Mouse (Mus musculus): ENCODE results near the gene Cacna1a. TPM values are rescaled to one million over a fixed set of nuclear protein-coding genes. Genes with fewer than 3 reads are reported as not detected.

Cacna1a gene
- 4.6 and 5.1 TPM in 2 replicates for polyA plus RNA-seq (2014; fragmentation: Nextera tagmentation; extraction: Ambion mirVana)

DNA sequence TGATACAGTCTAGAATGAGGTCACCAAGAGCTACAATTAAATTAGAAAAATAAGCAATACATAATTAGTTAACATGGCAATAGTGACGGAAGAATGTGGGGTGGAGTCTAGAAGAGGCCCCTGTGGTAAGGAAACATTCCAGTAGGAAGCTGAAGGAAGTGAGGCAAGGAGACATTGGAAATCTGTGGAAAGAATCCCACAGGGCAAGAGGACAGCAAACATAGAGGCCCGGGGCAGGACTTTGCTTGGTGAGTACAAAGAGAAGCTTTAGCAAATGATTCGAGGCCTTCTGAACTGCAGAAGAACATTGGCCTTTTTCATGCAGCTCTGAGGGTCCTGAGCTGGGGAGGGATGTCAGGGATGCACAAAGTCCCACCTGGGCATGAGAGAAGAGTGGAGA is at the start of gene Cacna1a:
Gene Cacna1a, plus strand, starts transcription at position 166 of the 400 bp plus-strand sequence.
- 64% methylated on average over 3 of the region's 3 CpGs for WGBS
- Histone ChIP-seq H3K27me3 (replicated peaks; ENCODE audit: control insufficient read depth, insufficient read depth, low read length) (no peaks in the 10 kb centered on the region), H3K4me2 (ENCODE audit: low read length) (no peak within 1 kb of the TSS), H3K9me3 (ENCODE audit: control insufficient read depth, low read length) (no peaks in the 10 kb centered on the region), H3K4me1 (replicated peaks; ENCODE audit: control insufficient read depth, insufficient read depth, low read length) (peaks cover 10% of the 10 kb centered on the region), H3K36me3 (ENCODE audit: control insufficient read depth, insufficient read depth, low read length) (no peaks in the 10 kb centered on the region), H3K4me3 (ENCODE audit: low read depth, low read length) (no peak within 1 kb of the TSS), H3K9ac (ENCODE audit: low read length) (no peak within 1 kb of the TSS), H3K27ac (ENCODE audit: low read depth) (peak within 1 kb of the TSS; percentile 10)
- no peak for ATAC-seq (replicated peaks; ENCODE audit: low FRiP score, low TSS enrichment, low read depth)
- DNase-seq (ENCODE audit: low spot score) = no peak

DNA sequence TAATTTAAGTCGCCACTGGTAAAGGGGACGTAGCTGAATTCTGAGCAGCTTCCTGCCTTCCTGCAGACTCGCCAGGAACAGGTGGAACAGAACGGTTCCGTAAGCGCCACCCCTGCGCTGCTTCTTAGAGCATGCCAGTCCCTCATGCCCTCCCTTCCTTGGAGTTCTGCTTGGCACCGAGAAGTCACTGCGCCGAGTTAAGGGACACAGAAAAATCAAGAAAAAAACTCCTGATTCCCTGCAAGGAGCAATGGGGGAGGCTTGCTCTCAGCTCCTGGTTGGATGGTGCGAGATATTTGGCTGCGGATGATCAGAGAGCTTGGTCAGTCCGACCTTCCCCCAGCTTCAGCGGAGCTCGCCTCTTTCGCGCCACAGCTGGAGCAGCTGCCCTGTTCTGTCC is 49.7 kb upstream of the Cacna1a start:
- no peaks in the 10 kb centered on the region for H3K9me3 ChIP-seq (ENCODE audit: control insufficient read depth, low read length)
- no peak overlapping the region for H3K27ac ChIP-seq (ENCODE audit: low read depth)
- H3K4me2 ChIP-seq (ENCODE audit: low read length) = no peak overlapping the region
- H3K4me3 ChIP-seq (ENCODE audit: low read depth, low read length) = no peak overlapping the region
- no peaks in the 10 kb centered on the region for H3K36me3 ChIP-seq (ENCODE audit: control insufficient read depth, insufficient read depth, low read length)
- no peak for ATAC-seq (replicated peaks; ENCODE audit: low FRiP score, low TSS enrichment, low read depth)
- WGBS = 13% methylated on average over 17 of the region's 17 CpGs
- no peak overlapping the region for H3K9ac ChIP-seq (ENCODE audit: low read length)
- DNase-seq (ENCODE audit: low spot score) = peak; percentile 55
- H3K27me3 ChIP-seq (replicated peaks; ENCODE audit: control insufficient read depth, insufficient read depth, low read length) = peaks cover 28% of the 10 kb centered on the region
- no peaks in the 10 kb centered on the region for H3K4me1 ChIP-seq (replicated peaks; ENCODE audit: control insufficient read depth, insufficient read depth, low read length)

DNA sequence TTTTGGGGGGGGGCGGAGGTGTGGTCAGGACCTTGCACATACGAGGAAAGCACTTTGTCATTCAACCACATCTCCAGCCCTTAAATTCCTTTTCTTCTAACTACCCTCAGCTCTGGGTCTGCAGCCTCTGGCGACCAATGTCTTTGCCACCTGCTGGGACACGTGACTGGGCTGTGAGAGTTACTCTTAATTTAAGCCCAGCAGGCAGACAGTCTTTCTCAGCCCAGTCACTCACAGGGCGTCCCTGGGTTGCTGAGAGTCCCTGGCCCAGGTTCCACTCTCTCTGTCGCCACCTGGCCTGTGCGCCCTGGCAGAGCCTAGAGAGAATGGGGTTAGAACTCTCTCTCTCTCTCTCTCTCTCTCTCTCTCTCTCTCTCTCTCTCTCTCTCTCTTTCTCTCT is 48.9 kb upstream of the Cacna1a start:
- Histone ChIP-seq H3K36me3 (ENCODE audit: control insufficient read depth, insufficient read depth, low read length) (no peaks in the 10 kb centered on the region), H3K9ac (ENCODE audit: low read length) (no peak overlapping the region), H3K9me3 (ENCODE audit: control insufficient read depth, low read length) (no peaks in the 10 kb centered on the region), H3K4me2 (ENCODE audit: low read length) (no peak overlapping the region), H3K4me3 (ENCODE audit: low read depth, low read length) (no peak overlapping the region), H3K4me1 (replicated peaks; ENCODE audit: control insufficient read depth, insufficient read depth, low read length) (no peaks in the 10 kb centered on the region), H3K27me3 (replicated peaks; ENCODE audit: control insufficient read depth, insufficient read depth, low read length) (peaks cover 28% of the 10 kb centered on the region), H3K27ac (ENCODE audit: low read depth) (no peak overlapping the region)
- ATAC-seq (replicated peaks; ENCODE audit: low FRiP score, low TSS enrichment, low read depth) = no peak
- no peak for DNase-seq (ENCODE audit: low spot score)
- 17% methylated on average over 7 of the region's 7 CpGs for WGBS

DNA sequence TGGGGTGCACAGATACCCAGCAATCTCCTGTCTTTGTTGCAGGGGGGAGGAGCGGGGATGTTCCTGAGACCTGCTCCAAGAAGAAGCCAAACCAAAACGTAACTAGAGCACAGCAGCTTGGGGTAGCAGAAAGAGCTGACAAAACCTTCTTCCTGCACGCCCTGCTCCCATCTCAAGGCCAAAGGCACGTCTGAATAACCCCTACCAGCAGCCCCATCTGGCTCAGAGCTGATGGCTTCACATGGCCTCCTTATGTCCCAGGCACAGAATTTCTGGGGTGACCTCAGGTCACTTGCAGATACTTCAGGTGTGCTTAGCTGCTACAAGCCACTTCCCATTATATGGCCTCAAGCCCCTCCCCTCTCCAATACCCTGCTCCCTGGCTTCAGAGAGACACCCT is 48.4 kb upstream of the Cacna1a start:
- Histone ChIP-seq H3K9ac (ENCODE audit: low read length) (no peak overlapping the region), H3K9me3 (ENCODE audit: control insufficient read depth, low read length) (no peaks in the 10 kb centered on the region), H3K4me2 (ENCODE audit: low read length) (no peak overlapping the region), H3K4me3 (ENCODE audit: low read depth, low read length) (no peak overlapping the region), H3K4me1 (replicated peaks; ENCODE audit: control insufficient read depth, insufficient read depth, low read length) (no peaks in the 10 kb centered on the region), H3K36me3 (ENCODE audit: control insufficient read depth, insufficient read depth, low read length) (no peaks in the 10 kb centered on the region), H3K27me3 (replicated peaks; ENCODE audit: control insufficient read depth, insufficient read depth, low read length) (peaks cover 28% of the 10 kb centered on the region), H3K27ac (ENCODE audit: low read depth) (no peak overlapping the region)
- 59% methylated on average over 4 of the region's 4 CpGs for WGBS
- no peak for ATAC-seq (replicated peaks; ENCODE audit: low FRiP score, low TSS enrichment, low read depth)
- no peak for DNase-seq (ENCODE audit: low spot score)

DNA sequence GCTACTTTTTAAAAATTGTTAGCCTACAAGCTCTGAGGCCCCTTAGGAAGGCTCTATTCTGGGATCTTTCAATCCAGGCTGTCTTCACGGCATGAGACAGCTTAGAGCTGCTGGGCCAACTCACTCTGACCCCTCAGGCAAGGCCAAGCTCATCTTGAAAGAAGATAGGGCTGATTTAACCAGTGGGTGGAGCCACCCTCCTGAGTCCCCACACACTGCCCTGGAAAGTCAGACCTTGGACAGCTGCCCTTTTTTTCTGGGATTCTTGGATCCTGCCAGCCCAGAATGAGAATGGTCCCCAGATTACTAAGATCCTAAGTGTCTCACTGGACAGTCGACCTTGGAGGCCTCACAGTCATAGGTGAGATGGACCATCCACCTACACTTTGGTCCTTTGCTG is 47.6 kb upstream of the Cacna1a start:
- Histone ChIP-seq H3K27me3 (replicated peaks; ENCODE audit: control insufficient read depth, insufficient read depth, low read length) (peaks cover 28% of the 10 kb centered on the region), H3K9ac (ENCODE audit: low read length) (no peak overlapping the region), H3K9me3 (ENCODE audit: control insufficient read depth, low read length) (no peaks in the 10 kb centered on the region), H3K4me3 (ENCODE audit: low read depth, low read length) (no peak overlapping the region), H3K4me2 (ENCODE audit: low read length) (no peak overlapping the region), H3K27ac (ENCODE audit: low read depth) (no peak overlapping the region), H3K4me1 (replicated peaks; ENCODE audit: control insufficient read depth, insufficient read depth, low read length) (no peaks in the 10 kb centered on the region), H3K36me3 (ENCODE audit: control insufficient read depth, insufficient read depth, low read length) (no peaks in the 10 kb centered on the region)
- DNase-seq (ENCODE audit: low spot score) = no peak
- ATAC-seq (replicated peaks; ENCODE audit: low FRiP score, low TSS enrichment, low read depth) = no peak
- 6% methylated on average over 2 of the region's 2 CpGs for WGBS

DNA sequence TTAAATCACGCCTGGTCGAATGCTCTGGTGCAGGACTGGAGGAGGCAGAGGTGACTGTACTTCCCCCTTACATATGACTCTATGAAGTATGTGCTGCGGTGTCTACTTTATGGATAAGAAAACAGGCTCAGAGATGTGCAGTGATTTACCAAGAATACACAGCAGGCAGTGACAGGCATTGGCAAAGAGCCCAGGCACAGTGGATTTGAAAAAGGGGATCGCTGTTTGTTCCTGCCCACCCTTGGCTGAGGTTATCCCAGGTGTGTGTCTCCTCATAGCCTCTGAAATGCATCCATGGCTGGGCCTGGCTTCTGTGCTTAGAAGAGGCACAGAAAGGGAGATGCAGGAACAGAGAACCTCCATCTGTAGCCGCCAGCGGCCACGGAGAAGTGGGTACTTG is 42.7 kb upstream of the Cacna1a start:
- ATAC-seq (replicated peaks; ENCODE audit: low FRiP score, low TSS enrichment, low read depth) (no peak), DNase-seq (ENCODE audit: low spot score) (no peak)
- Histone ChIP-seq H3K27me3 (replicated peaks; ENCODE audit: control insufficient read depth, insufficient read depth, low read length) (no peaks in the 10 kb centered on the region), H3K4me2 (ENCODE audit: low read length) (no peak overlapping the region), H3K27ac (ENCODE audit: low read depth) (no peak overlapping the region), H3K9ac (ENCODE audit: low read length) (no peak overlapping the region), H3K4me1 (replicated peaks; ENCODE audit: control insufficient read depth, insufficient read depth, low read length) (no peaks in the 10 kb centered on the region), H3K4me3 (ENCODE audit: low read depth, low read length) (no peak overlapping the region), H3K9me3 (ENCODE audit: control insufficient read depth, low read length) (no peaks in the 10 kb centered on the region), H3K36me3 (ENCODE audit: control insufficient read depth, insufficient read depth, low read length) (no peaks in the 10 kb centered on the region)
- 71% methylated on average over 7 of the region's 7 CpGs for whole genome bisulfite sequencing

DNA sequence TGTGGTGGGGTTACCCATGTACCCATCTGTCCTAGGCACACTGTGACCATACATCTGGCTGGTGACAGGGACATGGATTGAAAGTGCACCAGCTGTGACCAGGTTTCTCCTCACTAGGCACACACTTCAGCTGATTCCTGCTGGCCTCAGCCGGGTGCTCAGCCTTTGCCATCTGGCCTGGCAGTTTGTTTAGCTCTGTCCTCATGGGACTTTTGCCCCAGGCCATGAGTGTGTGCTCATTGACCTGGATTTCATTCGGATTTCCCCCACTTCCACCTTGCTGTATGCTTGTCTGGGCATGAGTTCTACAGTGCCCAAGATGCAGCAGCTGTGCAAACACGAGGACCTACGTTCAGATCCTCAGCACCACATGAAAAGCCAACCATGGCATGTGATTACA is 41.8 kb upstream of the Cacna1a start:
- H3K4me1 ChIP-seq (replicated peaks; ENCODE audit: control insufficient read depth, insufficient read depth, low read length) = no peaks in the 10 kb centered on the region
- H3K36me3 ChIP-seq (ENCODE audit: control insufficient read depth, insufficient read depth, low read length) = no peaks in the 10 kb centered on the region
- no peak for DNase-seq (ENCODE audit: low spot score)
- no peaks in the 10 kb centered on the region for H3K27me3 ChIP-seq (replicated peaks; ENCODE audit: control insufficient read depth, insufficient read depth, low read length)
- no peaks in the 10 kb centered on the region for H3K9me3 ChIP-seq (ENCODE audit: control insufficient read depth, low read length)
- H3K9ac ChIP-seq (ENCODE audit: low read length) = no peak overlapping the region
- H3K4me3 ChIP-seq (ENCODE audit: low read depth, low read length) = no peak overlapping the region
- no peak for ATAC-seq (replicated peaks; ENCODE audit: low FRiP score, low TSS enrichment, low read depth)
- no peak overlapping the region for H3K4me2 ChIP-seq (ENCODE audit: low read length)
- H3K27ac ChIP-seq (ENCODE audit: low read depth) = no peak overlapping the region
- WGBS = 69% methylated on average over 4 of the region's 4 CpGs

DNA sequence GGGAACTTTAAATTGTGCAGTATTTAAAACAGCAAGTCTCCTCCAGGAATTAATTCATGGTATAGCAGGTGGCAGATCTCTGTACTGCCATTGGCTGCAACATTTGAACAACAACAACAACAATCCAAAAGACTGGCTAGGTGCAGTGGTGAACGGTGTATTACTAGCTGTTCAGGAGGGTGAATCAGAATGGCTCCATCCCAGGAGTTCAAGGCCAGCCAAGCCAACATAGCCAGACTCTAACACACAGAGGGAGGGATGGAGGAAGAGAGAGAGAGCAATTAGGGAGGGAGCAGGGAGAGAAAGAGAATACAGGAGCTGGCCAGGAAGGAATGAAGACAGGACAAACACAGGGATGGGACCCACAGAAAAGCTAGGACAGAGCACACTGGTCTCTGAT is 38.7 kb upstream of the Cacna1a start:
- ATAC-seq (replicated peaks; ENCODE audit: low FRiP score, low TSS enrichment, low read depth) = no peak

DNA sequence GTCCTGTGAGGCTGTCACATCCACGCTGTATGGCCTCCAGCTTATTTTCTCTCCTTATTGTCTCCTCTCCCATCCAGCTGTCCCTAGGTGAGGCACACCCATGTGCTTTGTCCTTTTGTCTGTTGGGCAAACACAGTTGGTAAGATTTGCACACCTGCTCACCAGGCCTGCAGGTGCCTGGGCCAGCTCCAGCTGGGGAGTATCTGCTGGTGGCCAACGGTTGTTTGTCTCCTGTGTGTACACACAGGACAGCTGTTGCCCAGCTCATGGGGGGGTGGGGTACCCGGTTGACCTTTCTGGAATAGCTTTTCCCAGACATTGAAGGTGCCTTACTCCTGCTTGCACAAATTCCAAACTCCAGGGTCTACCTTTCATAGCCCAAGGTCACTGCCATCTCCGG is 37.3 kb upstream of the Cacna1a start:
- H3K27me3 ChIP-seq (replicated peaks; ENCODE audit: control insufficient read depth, insufficient read depth, low read length) = no peaks in the 10 kb centered on the region
- H3K4me1 ChIP-seq (replicated peaks; ENCODE audit: control insufficient read depth, insufficient read depth, low read length) = no peaks in the 10 kb centered on the region
- H3K4me3 ChIP-seq (ENCODE audit: low read depth, low read length) = no peak overlapping the region
- no peak for ATAC-seq (replicated peaks; ENCODE audit: low FRiP score, low TSS enrichment, low read depth)
- no peak overlapping the region for H3K9ac ChIP-seq (ENCODE audit: low read length)
- H3K9me3 ChIP-seq (ENCODE audit: control insufficient read depth, low read length) = no peaks in the 10 kb centered on the region
- no peaks in the 10 kb centered on the region for H3K36me3 ChIP-seq (ENCODE audit: control insufficient read depth, insufficient read depth, low read length)
- no peak for DNase-seq (ENCODE audit: low spot score)
- H3K4me2 ChIP-seq (ENCODE audit: low read length) = no peak overlapping the region
- 60% methylated on average over 4 of the region's 4 CpGs for WGBS
- no peak overlapping the region for H3K27ac ChIP-seq (ENCODE audit: low read depth)

More for the DNA sequence above, 38.7 kb upstream of the Cacna1a start:
- H3K9ac ChIP-seq (ENCODE audit: low read length) = no peak overlapping the region
- no peaks in the 10 kb centered on the region for H3K9me3 ChIP-seq (ENCODE audit: control insufficient read depth, low read length)
- no peak overlapping the region for H3K27ac ChIP-seq (ENCODE audit: low read depth)
- DNase-seq (ENCODE audit: low spot score) = no peak
- no peaks in the 10 kb centered on the region for H3K36me3 ChIP-seq (ENCODE audit: control insufficient read depth, insufficient read depth, low read length)
- no peak overlapping the region for H3K4me2 ChIP-seq (ENCODE audit: low read length)
- no peaks in the 10 kb centered on the region for H3K27me3 ChIP-seq (replicated peaks; ENCODE audit: control insufficient read depth, insufficient read depth, low read length)
- no peak overlapping the region for H3K4me3 ChIP-seq (ENCODE audit: low read depth, low read length)
- WGBS = 72% methylated on average over 1 of the region's 1 CpGs
- H3K4me1 ChIP-seq (replicated peaks; ENCODE audit: control insufficient read depth, insufficient read depth, low read length) = no peaks in the 10 kb centered on the region
